Mouse (Mus musculus) lung, embryonic 14.5 days (tissue): Measurements from ENCODE around the gene Stx3. TPM values are rescaled to one million over a fixed set of nuclear protein-coding genes. Genes with fewer than 3 reads are reported as not detected.

Source experiments
- ATAC-seq: fragments of 200-750 bp; cut with Nextera tagmentation; 2 replicates; pipeline ENCODE4 v1.8.0; 2017; ENCODE audit warnings: mild to moderate bottlenecking, moderate TSS enrichment, moderate library complexity; ENCODE audit not compliant: insufficient read depth
- DNase-seq: peaks from one replicate; pipeline ENCODE4 v3.0.0-alpha.2; 2015
- H3K27ac ChIP-seq: fragments of 300-500 bp; sonication (generic); 2 replicates; pipeline ENCODE4 v1.5.1; 2014; ENCODE audit warnings: low read depth, mild to moderate bottlenecking, moderate library complexity
- H3K27me3 ChIP-seq: fragments of 300-500 bp; sonication (generic); 2 replicates; pipeline ENCODE4 v1.6.1; 2014; ENCODE audit warnings: low read length, control low read depth; ENCODE audit not compliant: insufficient read depth
- H3K36me3 ChIP-seq: fragments of 300-500 bp; sonication (generic); 2 replicates; pipeline ENCODE4 v1.6.1; 2014; ENCODE audit warnings: control low read depth; ENCODE audit not compliant: insufficient read depth
- H3K4me1 ChIP-seq: fragments of 300-500 bp; sonication (generic); 2 replicates; pipeline ENCODE4 v1.6.1; 2014; ENCODE audit warnings: antibody characterized with exemption, control low read depth; ENCODE audit not compliant: insufficient read depth
- H3K4me2 ChIP-seq: fragments of 300-500 bp; sonication (generic); 2 replicates; pipeline ENCODE4 v1.6.1; 2014; ENCODE audit warnings: mild to moderate bottlenecking
- H3K4me3 ChIP-seq: fragments of 300-500 bp; sonication (generic); 2 replicates; pipeline ENCODE4 v1.5.1; 2014; ENCODE audit warnings: low read depth, low read length
- H3K9ac ChIP-seq: fragments of 300-500 bp; sonication (generic); 2 replicates; pipeline ENCODE4 v1.6.1; 2014
- H3K9me3 ChIP-seq: fragments of 300-500 bp; sonication (generic); 2 replicates; pipeline ENCODE4 v1.6.1; 2016; ENCODE audit warnings: low read depth, low read length, control low read depth
- CTCF ChIP-seq: IDR thresholded peaks from 2 replicates; pipeline ENCODE4 v1.5.1; 2016; ENCODE audit warnings: antibody characterized with exemption, low read depth
- WGBS: fragments of 180-500 bp; shearing (Covaris S2); extraction: QIAGEN DNeasy Blood & Tissue Kit; methylation state at CpG from one replicate; pipeline ENCODE4 v1.1.7; 2014; 5-methylcytosine and 5-hydroxymethylcytosine counted together
- polyA plus RNA-seq: library from polyadenylated mRNA; unstranded; fragments of >200 nt; fragmentation: Nextera tagmentation; extraction: Ambion mirVana; gene quantifications from 2 replicates; pipeline ENCODE4 v1.2.1, GENCODE M21; 2014

The Stx3 gene
- polyA plus RNA-seq = 17.2 and 19.1 TPM in 2 replicates

DNA sequence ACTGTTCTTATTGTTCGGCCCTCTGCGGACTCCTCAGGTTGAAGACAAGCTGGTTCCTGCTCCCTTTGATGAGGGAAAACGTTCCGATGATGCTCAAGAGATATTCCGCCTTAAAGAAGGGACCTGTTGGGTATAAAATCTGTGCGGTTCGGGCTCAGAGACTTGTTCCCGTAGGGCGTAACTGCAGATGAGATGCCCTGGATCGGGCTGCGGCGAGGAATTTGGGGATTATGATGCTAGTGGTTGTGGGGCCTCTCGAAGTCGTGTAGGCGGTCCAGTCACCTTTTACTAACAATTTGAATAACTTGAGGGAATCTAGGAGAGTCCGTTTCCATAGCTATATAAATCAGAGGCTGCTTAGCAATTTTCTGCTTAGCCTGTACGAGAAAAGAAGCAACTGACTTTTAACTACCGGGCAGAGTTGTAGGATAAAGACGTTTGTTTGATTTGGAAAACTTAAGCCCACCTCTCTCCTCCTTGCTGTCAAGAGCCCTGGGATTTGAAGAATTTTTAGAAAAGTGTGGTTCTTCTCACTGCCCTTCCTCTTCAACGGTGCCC lies at the start of gene Stx3:
Gene Stx3 (minus strand): TSS at position 261 of the 558 bp plus-strand sequence.
- Histone ChIP-seq H3K9ac (peak within 1 kb of the TSS; percentile 67), H3K36me3 (no peaks in the 10 kb centered on the region), H3K4me1 (0 out of 2 replicates have a peak, but pooled peaks cover 3% of the 10 kb centered on the region), H3K4me2 (peak within 1 kb of the TSS; percentile 88), H3K27me3 (peaks cover 12% of the 10 kb centered on the region), H3K27ac (peak within 1 kb of the TSS; percentile 36; the same call in 1 of the 2 replicates), H3K9me3 (no peaks in the 10 kb centered on the region), H3K4me3 (peak within 1 kb of the TSS; percentile 70)
- no peak for TF ChIP-seq CTCF
- ATAC-seq = no peak
- 1% methylated on average over 20 of the region's 20 CpGs for WGBS
- peak; percentile 39 for DNase-seq

DNA sequence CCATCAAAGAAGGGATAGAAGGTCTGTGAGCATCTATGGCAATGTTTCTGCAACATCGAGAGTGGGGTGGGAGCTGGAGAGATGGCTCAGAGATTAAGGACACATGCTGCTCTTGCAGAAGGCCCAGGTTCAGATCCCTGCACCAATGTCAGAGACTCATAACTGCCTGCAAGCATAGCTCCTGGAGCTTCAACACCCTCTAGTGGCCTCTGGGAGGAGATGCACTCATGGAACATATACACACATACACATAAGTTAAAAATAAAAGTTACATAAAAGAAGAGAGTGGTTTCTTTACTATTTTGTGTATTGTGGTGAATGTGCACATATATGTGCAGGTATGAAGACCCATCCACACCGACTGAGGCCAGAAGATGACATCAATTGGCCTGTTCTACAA lies 48.6 kb upstream of the Stx3 start:
- TF ChIP-seq CTCF = peak; percentile 26
- Histone ChIP-seq H3K9me3 (0 out of 2 replicates have a peak, but pooled peaks cover 3% of the 10 kb centered on the region), H3K4me2 (no peak overlapping the region), H3K27me3 (no peaks in the 10 kb centered on the region), H3K36me3 (no peaks in the 10 kb centered on the region), H3K4me1 (no peaks in the 10 kb centered on the region), H3K4me3 (no peak overlapping the region), H3K27ac (no peak overlapping the region), H3K9ac (no peak overlapping the region)
- DNase-seq (no peak), ATAC-seq (no peak)
- 81% methylated on average over 2 of the region's 2 CpGs for WGBS

DNA sequence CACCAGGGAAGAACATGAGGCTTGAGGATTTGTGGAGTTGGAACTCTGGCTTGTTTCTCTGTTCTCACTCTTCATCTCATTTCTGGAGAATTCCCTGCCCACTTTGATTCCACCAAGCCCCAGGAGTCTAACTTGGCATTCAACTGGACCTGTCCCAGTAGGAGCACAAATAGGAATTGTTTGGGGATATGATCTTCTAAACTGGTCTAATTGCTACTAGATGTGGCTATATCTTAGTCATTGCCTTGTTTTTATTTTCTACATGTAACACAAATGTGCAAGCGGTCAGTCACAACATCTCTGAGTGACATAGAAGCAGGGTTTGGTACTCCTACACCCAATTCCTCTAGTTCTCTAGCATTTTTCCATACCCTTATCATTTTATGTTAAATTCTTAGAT lies 41.8 kb upstream of the Stx3 start, which contains the start of gene Olfr1418:
Gene Olfr1418 (minus strand): TSS at position 101 of the 400 bp plus-strand sequence.
- Histone ChIP-seq H3K9ac (no peak within 1 kb of the TSS), H3K4me2 (no peak within 1 kb of the TSS), H3K27me3 (no peaks in the 10 kb centered on the region), H3K4me3 (no peak within 1 kb of the TSS), H3K27ac (no peak within 1 kb of the TSS), H3K4me1 (no peaks in the 10 kb centered on the region), H3K36me3 (no peaks in the 10 kb centered on the region), H3K9me3 (no peaks in the 10 kb centered on the region)
- ATAC-seq = no peak
- no peak for DNase-seq
- TF ChIP-seq CTCF = no peak
- WGBS = 89% methylated on average over 1 of the region's 1 CpGs

DNA sequence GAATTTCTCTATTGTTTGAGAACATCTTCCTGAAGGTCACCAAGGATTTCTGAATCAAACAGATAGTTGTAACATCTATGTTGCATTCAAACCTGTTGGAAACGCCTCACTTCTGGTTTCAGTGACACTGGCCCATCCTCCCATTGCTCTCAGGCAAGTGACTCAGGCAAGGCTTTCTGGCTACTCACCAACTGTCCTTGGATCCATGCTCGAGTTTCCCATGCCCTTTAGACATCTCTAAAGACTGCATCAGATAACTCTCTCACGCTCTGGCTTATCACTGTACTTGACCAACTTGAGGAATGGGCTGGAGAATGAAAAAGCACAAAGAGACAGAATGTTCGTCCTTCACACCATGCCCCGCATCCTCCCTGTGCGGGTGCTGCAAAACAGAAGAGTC lies 37.3 kb upstream of the Stx3 start:
- no peaks in the 10 kb centered on the region for H3K27me3 ChIP-seq
- ATAC-seq = no peak
- H3K4me2 ChIP-seq = no peak overlapping the region
- no peak overlapping the region for H3K27ac ChIP-seq
- H3K4me1 ChIP-seq = no peaks in the 10 kb centered on the region
- H3K9ac ChIP-seq = no peak overlapping the region
- no peak overlapping the region for H3K4me3 ChIP-seq
- no peaks in the 10 kb centered on the region for H3K36me3 ChIP-seq
- TF ChIP-seq CTCF = no peak
- no peak for DNase-seq
- H3K9me3 ChIP-seq = no peaks in the 10 kb centered on the region
- WGBS = 70% methylated on average over 6 of the region's 6 CpGs

DNA sequence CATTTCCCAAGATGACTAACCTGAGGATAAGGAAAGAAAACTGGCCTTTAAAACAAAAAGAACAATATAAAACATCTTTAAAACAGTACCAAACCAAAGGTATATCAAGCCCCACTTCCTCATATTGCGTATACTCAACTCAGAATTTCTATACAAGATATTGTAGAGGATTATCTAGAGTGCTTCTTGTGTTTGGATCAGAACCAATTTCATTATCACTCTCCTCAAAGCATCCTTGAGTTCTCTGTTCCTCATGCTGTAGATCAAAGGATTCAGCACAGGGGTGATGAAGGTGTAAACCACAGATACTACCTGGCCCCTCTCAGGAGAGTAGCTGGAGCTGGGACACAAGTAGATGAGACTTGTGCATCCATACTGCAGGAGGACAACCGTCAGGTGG lies 35.6 kb upstream of the Stx3 start:
- ATAC-seq (no peak), DNase-seq (no peak)
- TF ChIP-seq CTCF = no peak
- Histone ChIP-seq H3K27me3 (no peaks in the 10 kb centered on the region), H3K9ac (no peak overlapping the region), H3K4me2 (no peak overlapping the region), H3K4me3 (no peak overlapping the region), H3K9me3 (no peaks in the 10 kb centered on the region), H3K36me3 (no peaks in the 10 kb centered on the region), H3K27ac (no peak overlapping the region), H3K4me1 (no peaks in the 10 kb centered on the region)
- 83% methylated on average over 2 of the region's 2 CpGs for WGBS

DNA sequence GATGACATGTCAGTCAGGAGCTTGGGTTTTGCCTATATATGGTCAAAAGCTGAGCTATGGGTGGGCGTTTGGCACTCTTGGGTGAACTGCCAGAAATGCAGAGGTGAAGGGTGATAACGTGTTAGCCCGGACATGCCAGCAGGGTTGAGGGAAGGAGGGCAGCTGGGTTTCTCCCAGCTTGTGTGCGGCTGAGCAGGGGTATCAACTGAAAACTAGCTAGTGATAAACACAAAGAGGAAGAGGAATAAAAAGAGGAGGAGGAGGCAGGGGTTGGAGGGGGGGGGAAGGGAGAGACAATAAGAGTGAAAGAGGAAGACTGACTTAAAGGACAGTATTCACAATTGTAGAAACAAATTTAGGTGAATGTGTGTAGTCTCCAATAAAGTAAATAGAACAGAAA lies 33.4 kb upstream of the Stx3 start:
- Histone ChIP-seq H3K9me3 (no peaks in the 10 kb centered on the region), H3K4me2 (no peak overlapping the region), H3K27me3 (no peaks in the 10 kb centered on the region), H3K9ac (no peak overlapping the region), H3K36me3 (no peaks in the 10 kb centered on the region), H3K4me1 (no peaks in the 10 kb centered on the region), H3K27ac (no peak overlapping the region), H3K4me3 (no peak overlapping the region)
- 41% methylated on average over 4 of the region's 4 CpGs for WGBS
- DNase-seq (no peak), ATAC-seq (no peak)
- TF ChIP-seq CTCF = no peak

DNA sequence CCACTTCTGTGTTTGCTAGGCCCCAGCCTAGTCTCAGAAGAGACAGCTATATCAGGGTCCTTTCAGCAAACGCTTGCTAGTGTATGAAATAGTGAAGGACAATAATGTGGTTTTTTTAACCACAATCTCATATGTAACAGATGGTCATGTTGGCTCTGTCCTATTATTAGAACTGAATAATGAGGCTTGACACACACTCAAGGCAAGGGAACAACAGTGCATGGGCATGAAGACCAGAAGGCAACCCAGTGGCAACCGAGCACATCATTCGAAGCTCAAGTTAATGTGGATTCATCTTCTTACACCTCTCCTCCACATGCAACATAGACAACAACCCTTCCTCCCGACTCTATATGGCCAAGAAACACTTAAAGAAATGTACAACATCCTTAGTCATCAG lies 27.1 kb upstream of the Stx3 start:
- no peak overlapping the region for H3K27ac ChIP-seq
- 75% methylated on average over 4 of the region's 4 CpGs for WGBS
- ATAC-seq = no peak

More for the DNA sequence above, 27.1 kb upstream of the Stx3 start:
- Histone ChIP-seq H3K9me3 (no peaks in the 10 kb centered on the region), H3K27me3 (no peaks in the 10 kb centered on the region), H3K4me3 (no peak overlapping the region), H3K4me1 (no peaks in the 10 kb centered on the region), H3K36me3 (no peaks in the 10 kb centered on the region), H3K9ac (no peak overlapping the region), H3K4me2 (no peak overlapping the region)
- TF ChIP-seq CTCF = no peak
- no peak for DNase-seq
